Mouse (Mus musculus) embryonic stem cell, embryonic (primary cell): ENCODE measurements around the gene Ftl1.

Experiments
- CTCF ChIA-PET, 4 experiments: fragments of 300-600 bp in 2 of 4; fragments of 350-600 bp in 2 of 4; sonication (Branson Sonifier 250); formaldehyde crosslinking; loops; one replicate each; lab custom pipeline; 2022; ENCODE audit warnings: inconsistent platforms in 2 of 4; lab: Charles Lee
- POLR2A ChIA-PET, 4 experiments: fragments of 300-600 bp in 2 of 4; fragments of 350-600 bp in 2 of 4; sonication (Branson Sonifier 250); formaldehyde crosslinking; loops; one replicate each; lab custom pipeline; 2022; ENCODE audit warnings: antibody characterized with exemption in 4 of 4, inconsistent platforms in 1 of 4; lab: Charles Lee

Ftl1 gene

GRCm38 (mm10) chr7:45463987-45464778, 4.5 kb upstream of the Ftl1 start:
- POLR2A ChIA-PET, result interaction anchor here in 3 of 4 experiments (0.6 to 7.3 kb wide), 56 partner anchors 7 to 1126 kb away, joined by 3 to 97 read pairs (median 5); partner anchors contain the start of genes Bcat2 (in 2 of the 3), Gys1 (in 2 of the 3), Nucb1 (in 2 of the 3) and Plekha4 (in 2 of the 3)
- CTCF ChIA-PET, result interaction anchor here in 2 of 4 experiments (1.0 to 3.7 kb wide), 3 partner anchors 13 to 16 kb away, joined by 3 to 17 read pairs (median 5); no protein-coding TSS in a partner anchor

- ChIA-PET POLR2A (interaction anchor here in 3 of 4 experiments (0.6 to 7.3 kb wide), 60 partner anchors 8 to 872 kb away, joined by 3 to 97 read pairs (median 6); partner anchors contain the start of genes Bcat2 (in 2 of the 3), Dhdh (in 2 of the 3), Gys1 (in 2 of the 3) and Nucb1 (in 2 of the 3)), CTCF (interaction anchor here in 3 of 4 experiments (0.7 to 1.2 kb wide), 4 partner anchors 14 to 186 kb away, joined by 3 to 5 read pairs (median 3); partner anchors contain the start of gene Ruvbl2 (in 1 of the 3))
These were observed 3.2 kb upstream of the Ftl1 start for GRCm38 (mm10) chr7:45462868-45463267.

- POLR2A ChIA-PET, result interaction anchor here in 3 of 4 experiments (0.5 to 7.3 kb wide), 63 partner anchors 8 to 872 kb away, joined by 3 to 97 read pairs (median 5); partner anchors contain the start of genes Bcat2 (in 2 of the 3), Gys1 (in 2 of the 3), Nucb1 (in 2 of the 3) and Plekha4 (in 2 of the 3)
- CTCF ChIA-PET, result interaction anchor here in 2 of 4 experiments (0.6 to 1.2 kb wide), 4 partner anchors 8 to 52 kb away, joined by 3 to 8 read pairs (median 4); partner anchors contain the start of gene Ruvbl2 (in 1 of the 2)
These were observed 2.6 kb upstream of the Ftl1 start for GRCm38 (mm10) chr7:45462325-45462724.

- ChIA-PET CTCF (interaction anchor here in 2 of 4 experiments (0.6 to 1.2 kb wide), 4 partner anchors 9 to 52 kb away, joined by 3 to 8 read pairs (median 4); partner anchors contain the start of gene Ruvbl2 (in 1 of the 2)), POLR2A (interaction anchor here in 3 of 4 experiments (0.5 to 7.3 kb wide), 72 partner anchors 9 to 871 kb away, joined by 3 to 97 read pairs (median 4); partner anchors contain the start of genes Bcat2 (in 2 of the 3), Gys1 (in 2 of the 3), Plekha4 (in 2 of the 3) and Ppp1r15a (in 2 of the 3))
These were observed 2.1 kb upstream of the Ftl1 start for GRCm38 (mm10) chr7:45461781-45462180.

- ChIA-PET CTCF (interaction anchor here in 2 of 4 experiments (0.5 to 1.2 kb wide), 4 partner anchors 9 to 27 kb away, joined by 3 to 4 read pairs (median 4); partner anchors contain the start of gene Gys1 (in 1 of the 2)), POLR2A (interaction anchor here (0.5 to 7.3 kb wide), 70 partner anchors 9 to 855 kb away, joined by 3 to 97 read pairs (median 4); partner anchors contain the start of genes Gys1 (in 3 of the 4), Bcat2 (in 2 of the 4), Plekha4 (in 2 of the 4) and Ppp1r15a (in 2 of the 4))
These were observed 1.6 kb upstream of the Ftl1 start for GRCm38 (mm10) chr7:45461326-45461725.

GRCm38 (mm10) chr7:45460860-45461314, 1.2 kb upstream of the Ftl1 start:
- POLR2A ChIA-PET, result interaction anchor here (0.6 to 7.3 kb wide), 52 partner anchors 9 to 854 kb away, joined by 3 to 97 read pairs (median 5); partner anchors contain the start of genes Gys1 (in 3 of the 4), Bcat2 (in 2 of the 4), Plekha4 (in 2 of the 4) and Ppp1r15a (in 2 of the 4)
- CTCF ChIA-PET, result interaction anchor here in 2 of 4 experiments (0.5 to 1.0 kb wide), 2 partner anchors 11 to 27 kb away, joined by 3 to 4 read pairs; partner anchors contain the start of gene Gys1 (in 1 of the 2)

- ChIA-PET CTCF (interaction anchor here in 3 of 4 experiments (0.6 to 1.0 kb wide), 3 partner anchors 13 to 26 kb away, joined by 3 read pairs; partner anchors contain the start of gene Gys1 (in 2 of the 3)), POLR2A (interaction anchor here (0.6 to 7.3 kb wide), 263 partner anchors 8 to 753 kb away, joined by 3 to 102 read pairs (median 5); partner anchors contain the start of genes Gys1 (in 3 of the 4), Plekha4 (in 3 of the 4), Ppfia3 (in 3 of the 4) and Ppp1r15a (in 3 of the 4))
These were observed 693 bp upstream of the Ftl1 start for GRCm38 (mm10) chr7:45460377-45460776.

- ChIA-PET POLR2A (interaction anchor here (0.6 to 4.7 kb wide), 192 partner anchors 7 to 529 kb away, joined by 3 to 102 read pairs (median 6); partner anchors contain the start of genes Plekha4 (in 4 of the 4), Ppp1r15a (in 4 of the 4), Bax (in 3 of the 4) and Dhdh (in 3 of the 4)), CTCF (interaction anchor here in 2 of 4 experiments (1.0 kb wide), 2 partner anchors 24 to 55 kb away, joined by 3 read pairs; partner anchors contain the start of gene Gys1 (in 1 of the 2))
These were observed 728 bp downstream of the Ftl1 start for GRCm38 (mm10) chr7:45458748-45459563.

GRCm38 (mm10) chr7:45457204-45458060, 2.3 kb downstream of the Ftl1 start:
- ChIA-PET POLR2A (interaction anchor here (0.5 to 4.7 kb wide), 133 partner anchors 8 to 600 kb away, joined by 3 to 102 read pairs (median 5); partner anchors contain the start of genes Bax (in 3 of the 4), Fam83e (in 3 of the 4), Gys1 (in 3 of the 4) and Ruvbl2 (in 3 of the 4)), CTCF (interaction anchor here (0.5 to 1.5 kb wide), 13 partner anchors 8 to 261 kb away, joined by 3 to 10 read pairs (median 4); partner anchors contain the start of genes Gys1 (in 1 of the 4) and Sphk2 (in 1 of the 4))

- ChIA-PET POLR2A (interaction anchor here (0.5 to 4.7 kb wide), 139 partner anchors 8 to 1103 kb away, joined by 3 to 102 read pairs (median 4); partner anchors contain the start of genes Bax (in 3 of the 4), Gys1 (in 3 of the 4), Ntf5 (in 3 of the 4) and Ruvbl2 (in 3 of the 4)), CTCF (interaction anchor here (0.6 to 1.5 kb wide), 20 partner anchors 9 to 261 kb away, joined by 3 to 13 read pairs (median 4); partner anchors contain the start of genes Gys1 (in 2 of the 4), Ruvbl2 (in 2 of the 4) and Sphk2 (in 1 of the 4))
These were observed 2.9 kb downstream of the Ftl1 start for GRCm38 (mm10) chr7:45456721-45457203.

GRCm38 (mm10) chr7:45455932-45456696, 3.6 kb downstream of the Ftl1 start:
- POLR2A ChIA-PET, result interaction anchor here (0.5 to 4.7 kb wide), 142 partner anchors 7 to 1102 kb away, joined by 3 to 102 read pairs (median 4); partner anchors contain the start of genes Bax (in 3 of the 4), Gys1 (in 3 of the 4), Ntf5 (in 3 of the 4) and Ruvbl2 (in 3 of the 4)
- CTCF ChIA-PET, result interaction anchor here (0.6 to 1.5 kb wide), 23 partner anchors 8 to 262 kb away, joined by 3 to 13 read pairs (median 4); partner anchors contain the start of genes Gys1 (in 2 of the 4), Ruvbl2 (in 2 of the 4) and Sphk2 (in 1 of the 4)

- CTCF ChIA-PET, result interaction anchor here in 1 of 4 experiments (1.1 kb wide), 1 partner anchor 174 kb away, joined by 3 read pairs; no protein-coding TSS in a partner anchor
- POLR2A ChIA-PET, result interaction anchor here (0.5 to 4.6 kb wide), 23 partner anchors 10 to 134 kb away, joined by 3 to 63 read pairs (median 7); partner anchors contain the start of genes Bax (in 3 of the 4), Ruvbl2 (in 2 of the 4), Gys1 (in 1 of the 4) and Kcna7 (in 1 of the 4)
These were observed 4.7 kb downstream of the Ftl1 start for GRCm38 (mm10) chr7:45454971-45455370.

GRCm38 (mm10) chr7:45451344-45451982, 8.2 kb downstream of the Ftl1 start:
- ChIA-PET CTCF (interaction anchor here in 3 of 4 experiments (0.7 to 1.4 kb wide), 7 partner anchors 9 to 269 kb away, joined by 3 to 5 read pairs (median 3); partner anchors contain the start of genes Fam83e (in 1 of the 3) and Gys1 (in 1 of the 3)), POLR2A (interaction anchor here in 3 of 4 experiments (0.7 to 5.7 kb wide), 15 partner anchors 7 to 267 kb away, joined by 3 to 102 read pairs (median 4); partner anchors contain the start of genes Bax (in 2 of the 3), Ftl1 (in 2 of the 3), Kcna7 (in 1 of the 3) and Plekha4 (in 1 of the 3))
